Mouse (Mus musculus): ENCODE results near the gene Cyb5b. TPM values are rescaled to one million over a fixed set of nuclear protein-coding genes. Genes with fewer than 3 reads are reported as not detected.
"Not testable (repeated sequence)": the region's sequence is repeated elsewhere in the genome, so short reads cannot be mapped to it uniquely, and the experiment has no call there.

Cyb5b gene
- polyA plus RNA-seq (2015; fragmentation: Nextera tagmentation; extraction: Ambion mirVana) = 93.2 and 103 TPM in 2 replicates

GRCm38 (mm10) chr8:107150404-107151157 is at the start of gene Cyb5b:
TSS of gene Cyb5b (plus strand) at chr8:107150640.
- under 1% methylated on average over 65 of the region's 65 CpGs for WGBS
- Histone ChIP-seq H3K9me3 (ENCODE audit: control insufficient read depth) (no peaks in the 10 kb centered on the region), H3K36me3 (ENCODE audit: control insufficient read depth, insufficient read depth) (0 out of 2 replicates have a peak, but pooled peaks cover 5% of the 10 kb centered on the region), H3K4me2 (replicated peaks; ENCODE audit: low read depth) (peak within 1 kb of the TSS; percentile 71), H3K27ac (ENCODE audit: low read depth, low read length) (peak within 1 kb of the TSS; percentile 89), H3K4me3 (ENCODE audit: low read depth, low read length) (peak within 1 kb of the TSS; percentile 61), H3K9ac (ENCODE audit: low read depth, low read length) (peak within 1 kb of the TSS; percentile 58), H3K4me1 (replicated peaks; ENCODE audit: control insufficient read depth, insufficient read depth, low read length) (0 out of 2 replicates have a peak, but pooled peaks cover 9% of the 10 kb centered on the region), H3K27me3 (replicated peaks; ENCODE audit: control insufficient read depth, insufficient read depth, low read length) (no peaks in the 10 kb centered on the region)
- no peak for TF ChIP-seq CTCF (IDR thresholded peaks at IDR 0.05; ENCODE audit: low read depth)
- peak; percentile 89 for ATAC-seq

- H3K9me3 ChIP-seq (ENCODE audit: control insufficient read depth) = no peaks in the 10 kb centered on the region
- H3K36me3 ChIP-seq (ENCODE audit: control insufficient read depth, insufficient read depth) = no peaks in the 10 kb centered on the region
- no peak overlapping the region for H3K4me2 ChIP-seq (replicated peaks; ENCODE audit: low read depth)
- TF ChIP-seq CTCF (IDR thresholded peaks at IDR 0.05; ENCODE audit: low read depth) = peak; percentile 89
- H3K27me3 ChIP-seq (replicated peaks; ENCODE audit: control insufficient read depth, insufficient read depth, low read length) = no peaks in the 10 kb centered on the region
- H3K27ac ChIP-seq (ENCODE audit: low read depth, low read length) = no peak overlapping the region
- no peak for ATAC-seq
- no peak overlapping the region for H3K9ac ChIP-seq (ENCODE audit: low read depth, low read length)
- H3K4me1 ChIP-seq (replicated peaks; ENCODE audit: control insufficient read depth, insufficient read depth, low read length) = no peaks in the 10 kb centered on the region
- WGBS = 9% methylated on average over 4 of the region's 4 CpGs
- H3K4me3 ChIP-seq (ENCODE audit: low read depth, low read length) = no peak overlapping the region
Observed at GRCm38 (mm10) chr8:107104547-107104946, 45.9 kb upstream of the Cyb5b start.

GRCm38 (mm10) chr8:107108089-107108488 is 42.4 kb upstream of the Cyb5b start:
- H3K27ac ChIP-seq (ENCODE audit: low read depth, low read length); H3K9ac ChIP-seq (ENCODE audit: low read depth, low read length); H3K4me2 ChIP-seq (replicated peaks; ENCODE audit: low read depth); ATAC-seq; H3K27me3 ChIP-seq (replicated peaks; ENCODE audit: control insufficient read depth, insufficient read depth, low read length); H3K36me3 ChIP-seq (ENCODE audit: control insufficient read depth, insufficient read depth); H3K9me3 ChIP-seq (ENCODE audit: control insufficient read depth); H3K4me3 ChIP-seq (ENCODE audit: low read depth, low read length); H3K4me1 ChIP-seq (replicated peaks; ENCODE audit: control insufficient read depth, insufficient read depth, low read length): not testable (repeated sequence)
- WGBS = 95% methylated on average over 5 of the region's 5 CpGs

DNA sequence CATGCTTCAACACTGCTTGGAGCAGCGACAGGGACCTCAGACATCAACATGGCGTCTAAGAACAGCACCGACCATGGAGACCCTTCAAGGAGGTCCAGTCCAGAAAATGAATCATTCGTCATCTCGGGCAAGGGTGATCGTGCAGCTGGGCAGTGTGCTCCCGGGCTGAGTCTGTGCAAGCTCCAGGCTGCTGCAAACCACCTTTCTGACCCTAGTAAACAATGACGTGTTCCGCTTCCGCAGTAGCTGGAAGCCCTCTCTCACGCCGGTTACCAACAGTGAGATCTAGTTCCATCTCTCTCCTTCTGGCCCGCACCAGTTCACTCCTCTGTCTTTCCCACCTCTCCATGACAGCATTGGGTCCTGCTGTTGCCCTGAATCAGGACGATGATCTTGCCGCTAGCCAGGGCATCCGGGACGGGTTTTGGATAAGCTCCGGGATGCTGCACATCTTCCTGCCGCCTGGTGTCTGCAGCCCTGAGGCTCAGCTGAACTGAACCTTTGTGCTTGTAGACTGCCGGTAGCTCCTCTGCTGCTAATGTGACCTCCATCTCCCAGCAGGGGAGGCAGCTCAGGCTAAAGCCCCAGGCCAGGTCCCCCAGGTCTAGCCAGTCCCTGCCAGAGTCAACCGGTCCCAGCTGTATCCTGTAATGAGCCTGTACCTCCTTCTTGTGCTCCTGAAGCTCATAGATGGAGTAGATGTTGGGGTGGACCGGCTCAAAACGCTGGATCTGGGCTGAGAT is 41.3 kb upstream of the Cyb5b start:
- 65% methylated on average over 23 of the region's 23 CpGs for WGBS
- Histone ChIP-seq H3K9ac (ENCODE audit: low read depth, low read length) (no peak overlapping the region), H3K4me3 (ENCODE audit: low read depth, low read length) (0 out of 2 replicates have a peak overlapping the region, but pooled peaks have one; percentile 9), H3K4me1 (replicated peaks; ENCODE audit: control insufficient read depth, insufficient read depth, low read length) (no peaks in the 10 kb centered on the region), H3K36me3 (ENCODE audit: control insufficient read depth, insufficient read depth) (no peaks in the 10 kb centered on the region), H3K9me3 (ENCODE audit: control insufficient read depth) (no peaks in the 10 kb centered on the region), H3K27me3 (replicated peaks; ENCODE audit: control insufficient read depth, insufficient read depth, low read length) (no peaks in the 10 kb centered on the region), H3K4me2 (replicated peaks; ENCODE audit: low read depth) (peak overlapping the region; percentile 46), H3K27ac (ENCODE audit: low read depth, low read length) (no peak overlapping the region)
- no peak for ATAC-seq
- 0 out of 2 replicates have a peak, but pooled peaks have one; percentile 8 for TF ChIP-seq CTCF (IDR thresholded peaks at IDR 0.05; ENCODE audit: low read depth)

GRCm38 (mm10) chr8:107109816-107110435 is 40.5 kb upstream of the Cyb5b start:
- no peak overlapping the region for H3K9ac ChIP-seq (ENCODE audit: low read depth, low read length)
- no peaks in the 10 kb centered on the region for H3K36me3 ChIP-seq (ENCODE audit: control insufficient read depth, insufficient read depth)
- peak; percentile 14; the same call in 1 of the 2 replicates for TF ChIP-seq CTCF (IDR thresholded peaks at IDR 0.05; ENCODE audit: low read depth)
- no peaks in the 10 kb centered on the region for H3K9me3 ChIP-seq (ENCODE audit: control insufficient read depth)
- no peak overlapping the region for H3K4me2 ChIP-seq (replicated peaks; ENCODE audit: low read depth)
- H3K4me3 ChIP-seq (ENCODE audit: low read depth, low read length) = no peak overlapping the region
- H3K4me1 ChIP-seq (replicated peaks; ENCODE audit: control insufficient read depth, insufficient read depth, low read length) = no peaks in the 10 kb centered on the region
- no peak for ATAC-seq
- WGBS = 77% methylated on average over 5 of the region's 5 CpGs
- no peaks in the 10 kb centered on the region for H3K27me3 ChIP-seq (replicated peaks; ENCODE audit: control insufficient read depth, insufficient read depth, low read length)
- H3K27ac ChIP-seq (ENCODE audit: low read depth, low read length) = no peak overlapping the region

All from intestine, postnatal 0 days (tissue).